Mouse (Mus musculus): ENCODE results near the gene Ung. TPM values are rescaled to one million over a fixed set of nuclear protein-coding genes. Genes with fewer than 3 reads are reported as not detected.

Gene Ung
- polyA plus RNA-seq, 1 experiment, result 5.7 TPM

DNA sequence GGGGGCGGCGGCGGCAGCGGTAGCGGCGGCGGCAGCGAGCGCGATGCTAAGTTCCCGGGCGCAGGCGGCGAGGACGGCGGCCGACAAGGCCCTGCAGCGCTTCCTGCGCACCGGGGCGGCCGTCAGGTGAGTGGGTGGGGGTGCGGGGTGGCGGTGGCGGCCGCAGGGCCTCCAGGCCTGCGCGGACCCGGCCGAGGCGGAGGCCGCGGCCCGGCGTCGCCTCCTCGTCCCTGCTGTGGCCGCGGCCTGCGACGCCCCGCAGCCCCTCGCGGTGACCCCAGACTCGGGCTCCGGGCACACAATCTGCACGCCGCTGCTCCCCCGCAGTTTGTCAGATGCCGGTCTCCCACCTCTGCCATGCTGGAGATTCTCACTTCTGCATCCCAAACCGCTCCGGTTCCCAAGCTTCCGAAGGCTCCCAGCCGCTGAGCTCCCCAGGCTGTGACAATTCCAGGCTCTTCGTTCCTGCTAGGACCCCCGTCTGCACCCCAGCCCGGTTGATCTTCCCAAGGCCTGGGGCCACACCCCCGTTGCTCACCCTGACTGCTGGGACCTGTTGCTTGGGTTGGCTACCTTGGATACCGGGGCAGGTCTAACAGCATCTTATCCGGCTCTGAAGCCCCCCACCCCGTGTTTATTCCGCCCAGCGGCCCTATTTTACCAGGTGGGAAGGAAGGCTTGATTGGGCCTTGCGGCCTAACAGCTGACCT is 29.6 kb upstream of the Ung start:
- TF ChIP-seq POLR2A (IDR thresholded peaks at IDR 0.05; ENCODE audit: low read depth, low read length) (no peak), CTCF (IDR thresholded peaks at IDR 0.05; ENCODE audit: extremely low read depth, insufficient read depth, insufficient read length, insufficient replicate concordance) (no peak)
- Histone ChIP-seq H3K4me3 (ENCODE audit: extremely low read depth, insufficient read depth, insufficient read length) (peak overlapping the region; percentile 59), H3K36me3 (ENCODE audit: control insufficient read depth, insufficient read depth, low read length) (peaks cover 4% of the 10 kb centered on the region; the same call in 1 of the 2 replicates), H3K27me3 (ENCODE audit: control insufficient read depth, insufficient read depth, low read length) (no peaks in the 10 kb centered on the region), H3K4me1 (ENCODE audit: control insufficient read depth, insufficient read depth, insufficient read length) (peaks cover 6% of the 10 kb centered on the region; the same call in 1 of the 2 replicates), H3K27ac (ENCODE audit: insufficient read depth, low read length) (no peak overlapping the region)
- whole genome bisulfite sequencing, result 5% methylated on average over 62 of the region's 64 CpGs
- no peak for DNase-seq (ENCODE audit: low read depth in 1 of 2, low spot score in 2 of 2)

DNA sequence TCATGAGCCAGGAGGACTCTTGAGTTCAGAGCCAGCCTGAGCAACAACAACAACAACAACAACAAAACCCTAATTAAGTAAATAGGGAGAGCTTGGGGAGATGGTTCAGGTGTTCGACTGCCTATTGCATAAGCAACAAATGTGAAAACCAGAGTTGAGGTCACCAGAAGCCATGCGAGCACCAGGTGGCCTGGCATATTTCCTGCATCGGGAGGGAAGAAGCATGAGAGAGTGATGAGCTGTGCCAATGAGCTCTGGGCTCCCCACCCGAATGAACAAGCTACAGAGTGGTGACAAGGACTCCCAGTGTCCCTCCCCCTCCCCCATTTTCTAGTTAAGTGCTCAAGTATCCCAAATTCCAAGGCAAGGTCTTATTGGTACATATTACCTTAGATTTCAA is 28.3 kb upstream of the Ung start:
- H3K36me3 ChIP-seq (ENCODE audit: control insufficient read depth, insufficient read depth, low read length), result peaks cover 13% of the 10 kb centered on the region
- TF ChIP-seq CTCF (IDR thresholded peaks at IDR 0.05; ENCODE audit: extremely low read depth, insufficient read depth, insufficient read length, insufficient replicate concordance) (no peak), POLR2A (IDR thresholded peaks at IDR 0.05; ENCODE audit: low read depth, low read length) (no peak)
- 89% methylated on average over 4 of the region's 4 CpGs for WGBS
- no peaks in the 10 kb centered on the region for H3K27me3 ChIP-seq (ENCODE audit: control insufficient read depth, insufficient read depth, low read length)
- no peak overlapping the region for H3K4me3 ChIP-seq (ENCODE audit: extremely low read depth, insufficient read depth, insufficient read length)
- H3K27ac ChIP-seq (ENCODE audit: insufficient read depth, low read length), result no peak overlapping the region
- H3K4me1 ChIP-seq (ENCODE audit: control insufficient read depth, insufficient read depth, insufficient read length), result peaks cover 6% of the 10 kb centered on the region; the same call in 1 of the 2 replicates
- no peak for DNase-seq (ENCODE audit: low read depth in 1 of 2, low spot score in 2 of 2)

DNA sequence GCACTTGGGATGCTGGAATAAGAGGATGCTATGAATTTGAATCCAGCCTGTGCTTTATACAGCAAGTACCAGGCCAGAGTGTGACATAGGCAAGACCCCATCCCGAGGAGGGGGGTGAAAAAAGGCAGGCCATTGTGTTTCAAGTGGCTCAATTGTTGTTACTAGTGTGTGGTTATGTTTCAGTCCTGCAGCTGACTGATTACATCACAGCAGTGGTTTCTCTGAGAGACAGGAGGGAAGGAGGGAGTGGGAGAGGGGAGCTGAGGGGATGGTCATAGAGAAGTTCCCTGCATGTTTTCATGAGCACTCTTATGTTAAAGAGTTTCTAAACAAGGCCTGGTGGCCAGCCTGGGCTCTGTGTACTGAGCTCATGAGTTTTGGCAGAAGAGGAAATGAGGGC is 27.4 kb upstream of the Ung start:
- DNase-seq (ENCODE audit: low read depth in 1 of 2, low spot score in 2 of 2), result no peak
- Histone ChIP-seq H3K36me3 (ENCODE audit: control insufficient read depth, insufficient read depth, low read length) (peaks cover 15% of the 10 kb centered on the region), H3K27me3 (ENCODE audit: control insufficient read depth, insufficient read depth, low read length) (no peaks in the 10 kb centered on the region), H3K4me1 (ENCODE audit: control insufficient read depth, insufficient read depth, insufficient read length) (peaks cover 6% of the 10 kb centered on the region; the same call in 1 of the 2 replicates), H3K27ac (ENCODE audit: insufficient read depth, low read length) (no peak overlapping the region), H3K4me3 (ENCODE audit: extremely low read depth, insufficient read depth, insufficient read length) (no peak overlapping the region)
- 41% methylated on average over 1 of the region's 1 CpGs for WGBS
- TF ChIP-seq CTCF (IDR thresholded peaks at IDR 0.05; ENCODE audit: extremely low read depth, insufficient read depth, insufficient read length, insufficient replicate concordance) (no peak), POLR2A (IDR thresholded peaks at IDR 0.05; ENCODE audit: low read depth, low read length) (no peak)

- Histone ChIP-seq H3K27ac (ENCODE audit: insufficient read depth, low read length) (no peak overlapping the region), H3K27me3 (ENCODE audit: control insufficient read depth, insufficient read depth, low read length) (no peaks in the 10 kb centered on the region), H3K36me3 (ENCODE audit: control insufficient read depth, insufficient read depth, low read length) (peaks cover 38% of the 10 kb centered on the region), H3K4me3 (ENCODE audit: extremely low read depth, insufficient read depth, insufficient read length) (no peak overlapping the region), H3K4me1 (ENCODE audit: control insufficient read depth, insufficient read depth, insufficient read length) (no peaks in the 10 kb centered on the region)
- 88% methylated on average over 16 of the region's 16 CpGs for WGBS
- no peak for TF ChIP-seq POLR2A (IDR thresholded peaks at IDR 0.05; ENCODE audit: low read depth, low read length)
- no peak for TF ChIP-seq CTCF (IDR thresholded peaks at IDR 0.05; ENCODE audit: extremely low read depth, insufficient read depth, insufficient read length, insufficient replicate concordance)
- no peak for DNase-seq (ENCODE audit: low read depth in 1 of 2, low spot score in 2 of 2)
These were observed 23.7 kb upstream of the Ung start for GRCm38 (mm10) chr5:114106391-114106935.

DNA sequence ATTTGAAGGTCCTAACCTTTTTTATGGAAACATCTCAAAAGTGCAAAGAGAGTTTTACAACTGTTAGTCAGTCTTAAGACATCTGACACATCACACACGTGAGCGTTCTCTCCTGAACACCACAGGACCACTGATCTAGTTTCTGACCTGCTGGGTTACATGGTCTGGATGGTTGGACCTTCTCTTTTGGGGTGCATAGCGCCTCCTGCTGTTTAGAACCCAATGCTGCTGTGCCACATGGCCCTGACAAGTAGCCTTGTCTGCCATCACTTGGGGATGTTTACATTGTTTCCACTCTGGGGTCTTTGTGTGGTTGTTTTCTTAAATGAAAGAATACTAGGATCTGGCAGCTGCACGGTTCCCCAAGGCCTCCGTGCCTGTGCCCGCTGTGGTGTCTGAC is 16.9 kb upstream of the Ung start:
- Histone ChIP-seq H3K27me3 (ENCODE audit: control insufficient read depth, insufficient read depth, low read length) (no peaks in the 10 kb centered on the region), H3K4me1 (ENCODE audit: control insufficient read depth, insufficient read depth, insufficient read length) (peaks cover 5% of the 10 kb centered on the region; the same call in 1 of the 2 replicates), H3K36me3 (ENCODE audit: control insufficient read depth, insufficient read depth, low read length) (peaks cover 30% of the 10 kb centered on the region), H3K4me3 (ENCODE audit: extremely low read depth, insufficient read depth, insufficient read length) (no peak overlapping the region), H3K27ac (ENCODE audit: insufficient read depth, low read length) (no peak overlapping the region)
- no peak for DNase-seq (ENCODE audit: low read depth in 1 of 2, low spot score in 2 of 2)
- WGBS, result 89% methylated on average over 6 of the region's 6 CpGs
- no peak for TF ChIP-seq POLR2A (IDR thresholded peaks at IDR 0.05; ENCODE audit: low read depth, low read length)
- no peak for TF ChIP-seq CTCF (IDR thresholded peaks at IDR 0.05; ENCODE audit: extremely low read depth, insufficient read depth, insufficient read length, insufficient replicate concordance)

- no peaks in the 10 kb centered on the region for H3K27me3 ChIP-seq (ENCODE audit: control insufficient read depth, insufficient read depth, low read length)
- H3K36me3 ChIP-seq (ENCODE audit: control insufficient read depth, insufficient read depth, low read length), result peaks cover 21% of the 10 kb centered on the region
- 62% methylated on average over 5 of the region's 5 CpGs for WGBS
These were observed 15.2 kb upstream of the Ung start for GRCm38 (mm10) chr5:114115030-114115429.

DNA sequence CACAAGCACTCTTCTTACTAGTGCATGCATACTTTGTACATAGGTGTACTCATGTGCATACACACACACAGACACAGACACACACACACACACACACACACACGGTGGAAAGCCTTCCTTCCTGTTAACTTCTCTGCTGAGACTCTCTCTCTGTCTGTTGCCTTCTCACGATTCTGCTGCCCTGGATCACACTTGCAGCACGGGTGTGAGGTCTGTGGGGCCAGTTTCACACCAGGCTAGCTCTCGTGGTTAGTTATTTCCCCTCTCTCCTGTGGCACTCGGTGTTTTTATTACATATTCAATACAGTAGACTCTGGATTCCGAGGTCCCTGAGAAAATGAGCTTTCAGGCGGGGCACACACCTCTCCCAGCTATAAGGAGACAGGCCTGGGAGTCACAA is 13.6 kb upstream of the Ung start:
- no peak overlapping the region for H3K27ac ChIP-seq (ENCODE audit: insufficient read depth, low read length)
- TF ChIP-seq POLR2A (IDR thresholded peaks at IDR 0.05; ENCODE audit: low read depth, low read length), result no peak
- TF ChIP-seq CTCF (IDR thresholded peaks at IDR 0.05; ENCODE audit: extremely low read depth, insufficient read depth, insufficient read length, insufficient replicate concordance), result no peak
- H3K4me3 ChIP-seq (ENCODE audit: extremely low read depth, insufficient read depth, insufficient read length), result no peak overlapping the region
- H3K4me1 ChIP-seq (ENCODE audit: control insufficient read depth, insufficient read depth, insufficient read length), result peaks cover 5% of the 10 kb centered on the region; the same call in 1 of the 2 replicates
- 38% methylated on average over 7 of the region's 7 CpGs for WGBS
- no peaks in the 10 kb centered on the region for H3K27me3 ChIP-seq (ENCODE audit: control insufficient read depth, insufficient read depth, low read length)
- peaks cover 17% of the 10 kb centered on the region for H3K36me3 ChIP-seq (ENCODE audit: control insufficient read depth, insufficient read depth, low read length)
- DNase-seq (ENCODE audit: low read depth in 1 of 2, low spot score in 2 of 2), result no peak

More at GRCm38 (mm10) chr5:114115030-114115429, 15.2 kb upstream of the Ung start:
- DNase-seq (ENCODE audit: low read depth in 1 of 2, low spot score in 2 of 2), result no peak
- Histone ChIP-seq H3K4me1 (ENCODE audit: control insufficient read depth, insufficient read depth, insufficient read length) (peaks cover 5% of the 10 kb centered on the region; the same call in 1 of the 2 replicates), H3K27ac (ENCODE audit: insufficient read depth, low read length) (no peak overlapping the region), H3K4me3 (ENCODE audit: extremely low read depth, insufficient read depth, insufficient read length) (no peak overlapping the region)
- TF ChIP-seq POLR2A (IDR thresholded peaks at IDR 0.05; ENCODE audit: low read depth, low read length), result no peak
- TF ChIP-seq CTCF (IDR thresholded peaks at IDR 0.05; ENCODE audit: extremely low read depth, insufficient read depth, insufficient read length, insufficient replicate concordance), result no peak

All from spleen, adult 2 months (tissue).